Mouse (Mus musculus) T-cell, adult 2 months (primary cell): ENCODE measurements around the gene Micall2.
"Not testable (repeated sequence)": the region's sequence is repeated elsewhere in the genome, so short reads cannot be mapped to it uniquely, and the experiment has no call there.

ENCODE experiments used
- DNase-seq: peaks from one replicate; pipeline ENCODE4 v3.0.0; 2022; ENCODE audit warnings: low spot score

Micall2 gene

DNA sequence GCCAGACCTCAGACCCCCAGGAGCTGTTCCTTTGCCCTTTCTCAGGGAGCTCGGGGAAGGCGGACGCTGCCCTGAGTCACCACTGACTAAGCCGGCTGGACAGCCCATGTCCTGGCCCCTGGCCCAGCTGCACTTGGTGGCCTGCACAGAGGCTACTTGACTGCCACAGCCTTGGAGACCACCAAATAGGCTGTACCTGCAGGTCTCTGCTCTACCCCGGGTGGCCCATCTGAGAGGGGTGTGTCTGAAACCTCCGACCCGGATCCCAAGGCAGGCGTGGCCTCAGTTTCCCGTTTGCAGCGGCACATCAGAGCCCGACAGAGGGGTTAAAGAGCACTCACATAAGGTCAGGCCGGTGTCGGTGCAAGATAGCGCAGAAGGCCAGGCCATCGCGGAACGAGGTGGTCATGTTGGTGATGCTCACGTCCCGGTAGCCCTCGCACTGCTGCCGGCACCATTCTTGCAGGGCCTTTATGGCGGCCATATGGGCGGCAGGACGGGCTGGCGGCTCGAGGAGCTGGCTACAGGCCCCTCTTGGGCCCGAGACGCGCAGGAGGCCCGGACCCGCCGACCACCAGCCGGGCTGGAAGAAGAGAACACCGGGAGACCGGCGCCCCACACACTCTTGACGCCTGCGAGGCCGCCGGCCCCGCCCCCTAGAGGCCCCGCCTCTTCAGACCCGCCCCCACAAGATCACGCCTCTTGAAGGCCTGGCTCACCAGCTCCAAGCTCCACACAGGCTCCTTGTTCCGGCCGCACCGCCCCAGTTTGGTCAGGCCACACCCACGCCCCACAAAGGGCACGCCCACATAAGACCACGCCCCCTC, at the start of gene Micall2:
TSS of gene Micall2 (minus strand) at position 660 of the 827 bp plus-strand sequence.
- DNase-seq, result peak; percentile 87

DNA sequence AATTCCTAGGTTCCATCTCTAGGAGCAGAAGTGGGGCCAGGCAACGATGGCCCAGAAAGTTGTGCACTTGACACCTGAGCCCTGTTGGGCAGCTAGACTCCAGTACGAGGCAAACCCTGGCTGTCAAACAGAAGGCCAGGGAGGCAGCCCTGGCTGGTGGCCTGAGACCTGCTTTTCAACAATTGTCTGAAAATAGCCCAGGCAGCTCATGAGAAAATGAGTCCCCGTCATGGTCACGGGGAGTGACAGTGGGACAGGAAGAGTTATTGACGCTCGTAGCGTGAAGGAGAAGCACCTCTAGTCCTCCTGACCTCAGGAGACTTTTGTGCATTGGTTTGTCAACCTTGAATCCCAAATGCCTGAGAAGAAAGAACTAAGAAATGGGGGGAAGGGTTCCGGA, 45.3 kb upstream of the Micall2 start:
- DNase-seq, result no peak

DNA sequence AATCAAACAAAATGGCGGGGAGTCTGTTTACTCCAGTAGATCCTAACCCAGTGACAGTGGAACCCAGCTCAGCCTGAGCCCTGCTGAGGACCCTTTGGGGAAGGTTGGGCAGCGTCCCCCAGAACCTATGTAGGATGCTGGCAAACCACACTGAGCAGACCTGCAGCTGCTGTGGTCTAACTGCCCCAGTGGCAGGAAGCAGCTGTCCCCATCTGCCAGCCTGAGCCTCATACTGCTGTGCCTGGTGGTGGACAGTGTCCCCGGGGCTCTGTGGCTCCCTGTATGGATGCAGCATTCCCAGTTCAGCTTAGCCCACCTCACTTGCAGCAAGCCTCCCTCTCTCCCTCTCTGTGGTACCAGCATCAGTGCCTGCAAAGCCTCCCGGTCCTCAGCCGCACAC, 40.8 kb upstream of the Micall2 start:
- DNase-seq, result no peak

DNA sequence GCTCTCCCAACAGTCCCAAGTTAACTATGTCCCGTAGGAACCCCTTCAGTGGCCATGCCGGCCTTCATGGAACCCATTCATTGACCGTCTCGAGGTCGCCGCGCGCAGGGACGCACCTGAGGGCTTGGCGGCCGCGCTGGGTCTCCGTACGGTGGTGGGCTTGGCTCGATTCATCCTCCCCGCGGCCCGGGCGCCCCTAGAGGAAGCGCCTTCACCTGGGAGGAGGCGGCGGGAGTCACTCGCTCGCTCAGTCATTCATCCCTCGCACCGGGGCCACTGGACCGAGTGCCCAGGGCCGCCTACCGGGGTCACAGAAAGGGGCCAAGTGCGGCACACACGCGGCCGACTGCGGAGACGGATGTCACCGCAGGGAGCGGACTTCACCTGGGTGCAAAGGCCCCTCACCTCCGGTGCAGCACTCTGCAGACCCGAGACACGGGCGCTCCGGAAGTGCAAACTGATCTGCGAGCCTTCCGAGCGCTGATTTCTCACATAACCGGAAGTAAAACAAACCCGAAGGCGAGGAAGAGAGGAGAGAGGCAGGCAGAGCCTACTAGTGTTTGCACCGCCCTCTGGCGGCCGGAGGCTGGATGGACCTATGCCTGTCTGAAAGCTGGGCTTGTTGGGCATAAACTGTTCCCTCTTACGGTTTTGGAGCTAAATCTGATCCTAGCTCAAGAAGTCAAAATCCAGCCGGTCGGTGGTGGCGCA, 39.2 kb upstream of the Micall2 start, which contains the start of gene Ints1:
TSS of gene Ints1 (minus strand) at position 459 of the 711 bp plus-strand sequence.
- peak; percentile 94 for DNase-seq

DNA sequence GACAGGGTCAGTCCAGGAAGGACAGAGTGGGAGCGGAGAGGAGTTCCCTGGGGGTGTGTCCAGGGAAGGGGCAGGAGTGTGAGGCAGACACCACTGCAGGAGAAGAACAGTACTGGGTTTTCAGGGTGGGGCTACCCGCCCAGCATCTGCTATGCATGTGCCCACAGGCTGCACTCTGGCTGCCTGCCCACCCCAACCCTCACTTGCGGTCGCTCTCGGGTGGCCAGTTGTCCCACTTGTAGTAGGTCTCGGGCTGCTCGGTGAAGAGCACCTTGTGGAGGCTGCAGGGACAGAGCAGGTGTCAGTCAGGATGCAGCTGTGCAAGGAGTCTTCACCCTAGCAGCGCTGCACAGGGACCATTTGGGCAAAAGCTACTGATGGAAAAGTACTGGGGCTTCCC, 32.1 kb upstream of the Micall2 start:
- DNase-seq, result no peak

DNA sequence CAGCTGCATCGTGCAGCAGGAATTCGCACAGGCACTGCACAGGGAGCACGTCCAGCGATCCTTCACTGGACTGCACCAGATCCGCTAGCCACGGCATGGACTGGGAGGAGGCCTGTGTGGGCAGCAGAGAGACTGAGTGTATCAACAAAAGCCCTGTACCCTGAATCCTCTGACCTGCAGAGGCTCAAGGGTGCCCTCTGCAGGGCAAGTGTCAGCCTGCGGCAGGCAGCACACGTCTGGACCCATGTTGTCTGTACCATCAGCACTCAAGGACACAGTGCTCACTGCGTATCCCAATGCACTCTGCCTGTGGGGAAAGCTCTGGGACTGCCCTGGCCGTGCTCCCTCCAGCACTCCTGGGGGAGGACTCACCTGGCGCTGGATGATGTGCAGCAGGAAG, 28.2 kb upstream of the Micall2 start:
- DNase-seq, result no peak

DNA sequence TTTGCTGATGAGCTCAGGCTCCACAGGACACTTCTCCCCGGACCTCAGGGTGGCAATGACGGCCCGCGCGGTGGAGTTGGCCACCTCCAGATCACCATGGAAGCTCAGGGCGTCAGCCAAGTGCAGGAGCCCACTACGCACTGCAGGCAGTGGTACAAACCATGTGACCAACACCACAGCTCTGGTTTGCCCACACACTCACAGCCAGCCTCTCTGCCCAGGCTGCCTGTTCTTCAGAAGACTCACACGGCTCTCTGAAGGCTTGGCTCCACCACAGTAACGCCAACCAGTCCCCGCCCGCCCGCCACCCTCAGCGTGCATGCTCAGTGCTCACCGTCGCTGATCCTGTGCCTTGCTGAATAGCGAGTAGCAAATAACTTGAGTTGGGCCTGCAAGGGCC, 22.0 kb upstream of the Micall2 start:
- no peak for DNase-seq

DNA sequence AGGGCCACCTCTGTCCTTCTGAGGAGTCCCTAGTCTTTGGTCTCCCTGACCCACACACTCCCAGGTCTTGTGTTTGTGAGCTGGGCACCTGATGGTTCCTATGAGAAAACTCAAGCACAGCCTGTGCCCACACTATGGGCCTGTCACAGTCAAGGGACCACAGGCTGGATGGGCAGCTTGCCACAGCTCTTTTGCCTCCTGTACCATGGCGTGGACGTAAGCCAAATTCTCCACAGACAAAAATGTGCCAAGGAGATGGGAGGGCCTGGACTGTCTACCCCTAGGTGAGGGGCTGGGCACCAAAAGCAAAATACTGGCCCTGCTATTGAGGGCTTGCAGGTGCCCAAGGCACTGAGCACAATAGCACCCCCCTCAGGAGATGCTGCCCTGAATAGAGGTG, 20.4 kb upstream of the Micall2 start:
- no peak for DNase-seq

DNA sequence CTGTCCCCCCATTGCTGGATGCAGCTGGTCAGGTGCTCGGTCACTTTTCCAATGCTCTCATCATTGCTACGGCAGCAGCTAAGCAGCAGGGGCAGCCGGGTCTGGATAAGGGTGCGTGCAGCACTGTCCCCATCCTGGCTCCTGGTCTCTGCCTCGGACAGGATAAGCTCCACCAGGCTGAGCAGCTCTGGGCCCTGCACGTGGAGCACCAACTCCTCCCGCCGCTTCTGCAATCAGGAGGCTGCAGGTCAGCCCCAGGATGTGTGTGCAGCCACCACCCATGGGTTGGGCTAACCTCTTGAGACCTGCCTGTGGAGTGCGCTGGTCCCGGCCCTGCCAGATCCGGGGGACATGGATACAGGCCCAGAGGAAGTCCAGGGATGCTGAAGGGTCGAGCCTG, 20.0 kb upstream of the Micall2 start:
- DNase-seq, result no peak

DNA sequence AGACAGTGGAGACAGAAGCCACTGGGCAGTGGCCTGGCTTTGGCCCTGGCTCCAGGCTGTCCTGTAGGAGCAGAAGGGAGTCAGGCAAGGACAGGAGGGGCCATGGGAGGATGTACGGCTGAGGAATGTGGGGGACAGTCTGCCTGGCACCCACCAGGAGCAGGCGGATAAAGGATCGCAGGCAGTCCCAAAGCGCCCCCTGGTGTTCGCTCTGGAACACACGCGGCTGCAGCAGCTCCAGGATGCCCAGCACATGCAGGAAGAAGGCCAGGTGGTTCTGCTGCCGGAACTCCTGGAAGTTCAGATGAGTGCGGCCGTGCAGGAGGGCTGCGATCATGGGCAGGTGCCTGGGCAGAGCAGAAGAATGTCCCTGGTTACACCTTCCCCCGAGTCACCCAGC, 18.6 kb upstream of the Micall2 start:
- no peak for DNase-seq

DNA sequence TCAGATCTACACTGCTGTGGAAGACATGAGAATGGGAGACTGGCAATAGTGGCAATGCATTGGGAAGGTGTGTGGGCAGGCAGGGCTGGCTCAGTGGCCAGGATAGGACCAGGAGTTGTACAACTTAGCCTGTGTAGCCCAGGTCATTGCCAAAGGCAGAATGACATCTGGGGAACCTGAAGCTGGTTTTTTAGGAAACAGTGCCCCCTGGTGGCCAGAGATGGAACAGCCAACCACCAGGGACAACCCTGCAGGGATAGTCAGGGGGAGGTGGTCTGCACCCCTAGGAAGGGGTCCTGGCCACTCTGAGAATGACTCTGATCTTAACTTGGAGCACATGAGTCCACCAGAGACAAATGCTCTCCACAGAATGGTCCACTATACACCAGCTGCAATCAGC, 14.4 kb upstream of the Micall2 start:
- peak; percentile 44 for DNase-seq

DNA sequence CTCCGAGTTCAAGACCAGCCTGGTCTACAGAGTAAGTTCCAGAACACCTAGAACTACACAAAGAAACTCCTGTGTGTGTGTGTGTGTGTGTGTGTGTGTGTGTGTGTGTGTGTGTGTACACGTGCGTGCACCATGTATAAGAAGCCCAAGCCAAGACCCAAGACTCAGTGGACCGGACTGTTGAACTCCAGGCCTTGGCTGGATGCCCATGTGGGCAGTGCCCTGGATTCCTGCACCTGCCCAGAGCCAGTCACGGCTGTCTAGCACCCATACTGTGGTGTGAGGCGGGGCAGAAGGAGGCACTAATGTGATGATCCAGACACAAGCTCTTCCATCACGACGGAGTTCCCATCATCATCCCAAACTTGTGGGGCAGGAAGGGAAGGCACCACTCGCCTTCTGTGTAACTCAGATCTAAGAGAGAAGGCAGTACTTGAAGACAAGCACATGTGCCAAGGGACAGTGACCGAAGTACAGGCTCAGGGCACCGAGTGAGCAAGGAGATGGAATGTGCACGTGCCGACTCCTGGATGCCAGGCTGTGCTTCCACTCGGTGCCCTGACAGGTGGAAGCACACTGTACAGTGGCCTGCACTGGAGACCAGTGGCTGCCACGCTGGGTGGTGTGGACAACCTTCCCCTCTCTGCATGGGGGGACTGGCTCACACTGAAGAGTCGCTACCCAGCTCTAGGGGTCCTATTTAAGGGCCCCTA, 13.4 kb upstream of the Micall2 start:
- no peak for DNase-seq

DNA sequence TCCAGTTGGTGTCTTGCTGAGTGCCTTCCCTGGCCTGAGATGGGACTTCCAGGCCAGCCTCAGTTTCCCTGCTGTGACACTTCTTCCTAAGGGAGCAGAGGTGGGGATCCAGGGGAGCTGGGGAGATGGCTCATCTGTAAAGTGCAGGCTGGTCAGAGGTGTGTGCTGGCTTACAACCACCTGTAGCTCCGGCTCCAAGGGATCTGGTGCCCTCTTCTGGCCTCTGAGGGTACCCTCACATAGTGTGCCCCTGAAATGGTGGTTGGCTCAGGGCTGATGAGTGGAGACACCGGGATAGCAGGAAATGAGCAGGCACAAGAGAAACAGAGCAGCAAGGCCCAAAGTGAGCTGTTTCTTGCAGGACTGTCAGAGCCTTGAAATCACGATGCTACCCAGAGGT, 9.6 kb upstream of the Micall2 start:
- peak; percentile 34 for DNase-seq

DNA sequence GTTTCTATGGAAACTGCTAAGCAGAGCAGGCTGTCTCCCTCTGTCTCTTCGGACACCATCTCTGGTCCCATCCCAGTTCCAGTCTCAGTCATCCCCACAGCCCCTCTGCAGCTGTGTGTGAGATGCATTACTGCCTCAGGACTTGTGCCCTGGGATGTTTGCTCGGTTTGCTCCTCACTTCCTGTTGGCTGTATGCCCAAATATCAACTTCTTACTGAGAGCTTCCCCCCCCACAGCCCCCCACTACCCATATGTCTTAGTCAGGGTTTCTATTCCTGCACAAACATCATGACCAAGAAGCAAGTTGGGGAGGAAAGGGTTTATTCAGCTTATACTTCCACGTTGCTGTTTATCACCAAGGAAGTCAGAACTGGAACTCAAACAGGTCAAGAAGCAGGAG, 6.5 kb upstream of the Micall2 start:
- not testable (repeated sequence) for DNase-seq

DNA sequence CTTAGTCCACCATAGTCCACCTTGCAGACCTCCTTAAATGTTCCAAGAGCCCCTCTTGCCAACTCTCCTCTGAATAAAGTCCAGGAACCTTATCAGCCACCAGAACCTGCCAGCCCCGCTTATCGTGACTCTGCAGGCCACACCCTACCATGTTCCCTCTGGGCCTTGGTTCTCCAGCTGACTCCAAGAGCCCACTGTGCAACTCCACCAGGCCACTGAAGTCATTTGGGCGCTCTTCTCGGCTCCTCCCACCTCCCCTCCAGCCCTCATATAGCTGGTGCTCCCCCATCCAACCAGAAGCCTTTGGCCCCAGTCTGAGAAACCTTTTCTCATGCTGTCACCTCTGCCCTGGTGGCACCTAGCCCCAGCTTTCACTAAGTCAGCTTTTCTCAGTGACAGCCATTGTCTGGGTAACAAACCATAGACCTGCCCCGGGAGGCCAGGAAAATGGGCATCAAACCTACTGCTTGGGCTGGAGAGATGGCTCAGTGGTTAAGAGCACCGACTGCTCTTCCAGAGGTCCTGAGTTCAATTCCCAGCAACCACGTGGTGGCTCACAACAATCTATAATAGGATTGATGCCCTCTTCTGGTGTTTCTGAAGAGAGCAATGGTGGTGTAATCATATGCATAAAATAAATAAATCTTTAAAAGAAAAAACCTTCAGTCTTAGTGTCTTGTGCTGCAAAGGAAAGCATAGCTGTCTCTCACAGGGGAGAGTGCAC, 2.6 kb upstream of the Micall2 start:
- DNase-seq, result no peak

DNA sequence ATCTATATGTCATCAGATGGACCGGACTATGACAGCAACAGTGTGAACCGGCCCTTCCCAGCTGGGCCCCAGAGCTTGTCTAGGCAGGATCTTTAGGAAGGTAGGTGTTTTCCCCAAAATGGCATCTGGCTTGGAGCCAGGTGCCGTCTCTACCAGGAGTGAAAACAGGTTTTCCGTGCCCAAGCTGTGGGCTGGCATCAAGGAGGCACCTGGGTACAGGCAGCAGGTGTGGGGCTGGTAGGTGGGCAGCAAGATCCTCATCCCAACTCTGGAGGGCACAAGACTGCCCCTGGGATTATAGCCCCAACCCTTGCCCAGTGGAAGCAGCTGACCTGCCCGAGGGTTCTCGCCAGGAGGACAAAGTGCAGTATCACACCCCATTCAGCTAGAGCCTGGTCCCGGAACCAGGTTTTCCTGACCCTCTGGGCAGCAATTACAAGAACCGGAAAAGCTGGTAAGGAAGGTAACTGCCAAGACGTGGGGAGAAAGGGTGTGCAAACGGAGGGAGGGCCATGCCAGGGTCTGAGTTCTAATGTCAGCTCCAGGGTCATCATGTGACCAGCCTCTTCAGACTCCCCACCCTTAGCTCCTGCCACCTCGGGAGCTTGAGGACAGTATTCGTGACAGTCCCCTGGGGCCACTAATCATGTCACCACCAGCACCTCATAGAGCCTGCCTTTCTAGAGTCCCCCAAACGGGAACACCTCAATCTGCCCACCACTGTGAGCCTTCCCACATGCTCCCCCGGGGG, 1.9 kb upstream of the Micall2 start:
- DNase-seq, result no peak

DNA sequence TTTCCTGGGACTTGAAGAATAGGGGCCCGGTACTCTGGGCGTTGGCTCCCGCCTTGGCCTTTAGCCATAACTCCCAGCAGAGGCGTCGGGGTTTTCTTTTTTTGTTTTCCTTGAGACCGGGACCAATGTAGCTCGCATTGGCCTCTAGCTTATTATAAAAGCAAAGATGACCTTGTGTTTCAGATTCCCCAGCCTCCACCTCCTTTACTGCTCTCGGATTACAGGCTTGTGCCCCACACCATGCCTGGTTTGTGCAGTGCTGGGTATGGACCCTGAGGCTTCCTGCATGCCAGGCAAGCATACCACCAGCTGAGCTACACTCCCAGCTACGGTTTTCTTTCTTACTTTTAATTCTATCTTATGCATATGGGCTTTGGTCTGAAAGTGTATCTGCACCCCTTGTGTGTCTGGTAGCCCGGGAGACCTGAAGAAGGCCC, 386 bp upstream of the Micall2 start:
- no peak for DNase-seq

DNA sequence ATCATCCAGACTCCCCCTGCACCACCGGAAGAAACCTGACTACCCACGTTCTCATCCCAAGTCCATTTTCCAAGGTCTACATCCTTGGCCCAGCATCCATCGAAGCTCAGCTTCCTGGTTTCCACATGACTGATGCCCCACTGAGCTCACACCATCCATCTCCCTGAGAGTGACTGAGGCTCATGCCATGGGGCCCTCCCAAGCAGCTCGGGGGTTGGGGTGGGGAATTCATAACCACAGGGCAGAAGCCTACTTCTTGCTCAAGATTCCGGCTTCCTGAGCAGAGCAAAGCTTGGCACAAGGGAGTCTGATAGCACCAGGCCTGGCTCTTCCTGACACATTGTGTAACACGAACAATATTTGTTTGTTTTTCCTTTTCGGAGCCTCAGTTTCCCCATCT, 1.4 kb downstream of the Micall2 start:
- no peak for DNase-seq

DNA sequence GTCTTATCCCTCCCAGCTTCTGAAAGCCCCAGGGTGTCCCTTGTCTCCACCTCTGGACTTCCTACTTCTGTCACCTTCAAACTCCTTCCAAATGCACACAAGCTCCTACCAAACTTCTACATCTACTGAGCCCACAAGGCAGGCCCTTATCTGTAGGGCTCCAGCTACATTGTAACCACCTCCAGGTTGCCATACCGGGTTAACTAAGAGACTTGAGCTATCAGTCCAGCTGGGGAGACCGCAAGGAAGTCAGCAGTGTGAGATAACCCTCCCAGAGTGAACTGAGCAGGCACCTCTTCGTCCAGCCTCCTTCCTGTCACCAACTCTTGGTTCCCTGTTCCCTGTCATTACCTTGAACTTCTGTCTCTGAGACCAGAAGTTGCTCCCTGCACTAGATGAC, 2.1 kb downstream of the Micall2 start:
- no peak for DNase-seq

DNA sequence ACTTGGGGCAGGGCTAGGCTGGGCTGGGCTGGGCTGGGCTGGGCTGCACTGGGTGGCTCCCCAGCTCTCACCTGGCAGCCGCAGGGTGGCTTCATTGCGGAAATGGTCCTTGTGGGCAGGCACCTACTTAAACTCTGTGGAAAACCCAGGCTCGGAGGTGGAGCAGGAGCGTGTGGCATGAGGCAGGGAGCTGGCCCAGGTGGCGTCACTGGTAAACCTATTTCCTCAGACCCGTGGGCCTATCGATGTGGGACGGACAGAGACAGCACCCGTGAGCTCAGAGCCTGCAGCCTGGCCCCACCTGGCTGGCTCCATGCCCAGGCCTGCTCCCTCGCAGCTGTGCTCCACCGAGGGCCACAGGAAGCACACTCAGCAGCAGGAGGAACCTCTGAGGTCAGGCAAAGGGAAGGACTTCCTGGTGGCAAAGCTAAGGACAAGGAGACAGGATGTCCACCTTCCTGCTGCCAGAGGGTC, 3.5 kb downstream of the Micall2 start:
- no peak for DNase-seq
